Mouse (Mus musculus) ovary, postnatal 36 days (tissue): ENCODE data around the gene Rapgef1.

Source experiments
- DNase-seq: peaks from one replicate; pipeline ENCODE4 v3.0.0; 2022; ENCODE audit warnings: low spot score, mixed read lengths

Rapgef1 gene

GRCm38 (mm10) chr2:29645071-29645628, 25.6 kb downstream of the Rapgef1 start:
- DNase-seq = no peak

GRCm38 (mm10) chr2:29646613-29647012, 27.1 kb downstream of the Rapgef1 start:
- DNase-seq = no peak

GRCm38 (mm10) chr2:29647162-29647561, 27.6 kb downstream of the Rapgef1 start:
- DNase-seq = no peak

DNA sequence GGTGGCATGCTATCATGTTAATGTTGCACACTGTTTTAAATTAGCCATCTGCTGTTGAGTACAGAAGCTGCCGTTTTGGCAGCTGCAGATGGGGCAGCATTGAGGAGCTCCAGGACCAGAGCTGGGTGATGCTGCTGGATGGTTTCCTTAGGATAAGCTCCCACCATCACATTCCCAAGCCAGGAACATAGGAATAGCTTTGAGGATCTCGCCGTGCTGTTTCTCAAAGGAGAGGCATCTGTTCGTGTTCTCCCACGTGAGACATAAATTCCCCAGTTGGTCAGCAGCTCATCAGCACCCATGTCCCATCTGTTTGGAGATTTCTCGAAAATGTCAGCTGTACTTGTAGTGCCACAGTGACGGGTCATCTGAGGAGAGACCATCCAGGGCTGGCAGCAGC, 28.3 kb downstream of the Rapgef1 start:
- DNase-seq = no peak

DNA sequence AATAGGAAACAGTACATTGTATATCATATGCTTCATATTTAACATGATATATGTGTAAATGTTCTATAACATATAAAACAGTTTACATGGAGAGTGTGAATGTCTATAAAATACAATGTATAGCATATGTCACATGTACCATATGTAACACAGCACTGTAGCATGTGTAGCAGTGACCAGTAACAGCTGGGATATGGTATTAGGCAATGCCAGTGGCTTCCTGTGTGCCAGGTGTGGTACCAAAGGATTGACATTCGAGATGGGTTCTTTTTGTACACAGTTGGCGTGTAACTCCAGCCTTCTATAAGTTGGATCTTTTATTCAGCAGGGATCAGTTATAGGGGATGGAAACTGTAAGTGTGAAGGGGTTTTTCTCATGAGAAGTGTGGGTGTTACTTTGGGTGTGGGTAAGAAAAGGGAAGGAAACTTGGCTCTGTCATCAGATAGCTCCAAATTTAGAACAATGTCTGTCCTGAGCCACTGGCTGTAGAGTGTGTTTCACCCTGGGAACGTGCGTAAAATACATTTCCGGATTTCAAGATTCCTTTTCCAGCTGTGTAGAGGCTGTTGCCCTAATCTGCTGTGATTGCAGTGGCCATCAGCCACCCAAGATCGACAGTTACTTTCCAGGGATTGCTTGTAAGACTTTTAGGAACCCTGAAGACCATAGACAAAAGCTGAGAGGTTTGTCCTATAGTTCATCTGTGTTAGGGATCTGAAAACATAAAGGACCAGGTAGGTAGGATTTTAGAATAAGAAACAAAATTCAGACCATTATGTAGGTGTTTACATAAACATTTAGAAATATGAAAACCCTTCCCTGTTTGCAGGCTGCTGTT, 29.7 kb downstream of the Rapgef1 start:
- no peak for DNase-seq

GRCm38 (mm10) chr2:29649795-29650457, 30.4 kb downstream of the Rapgef1 start:
- no peak for DNase-seq

DNA sequence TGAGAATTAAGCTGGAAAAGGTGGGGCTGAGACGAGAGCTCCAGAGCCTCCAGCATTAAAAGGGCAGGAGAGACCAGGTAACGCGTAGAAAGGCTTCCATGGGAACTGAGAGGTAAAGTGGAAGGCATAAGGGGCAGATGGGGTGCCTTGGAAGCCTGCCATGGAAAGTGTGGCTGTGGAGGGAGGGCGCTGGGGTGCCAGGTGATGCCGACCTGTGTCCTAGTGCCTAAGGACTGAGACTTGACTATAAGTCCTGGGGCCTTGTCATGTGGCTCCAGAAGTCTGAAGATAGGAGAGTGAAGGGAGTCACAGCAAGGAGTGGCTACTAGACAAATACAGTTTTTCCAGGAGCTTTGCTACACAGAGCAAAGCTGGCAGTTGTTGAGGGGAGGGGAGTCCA, 32.4 kb downstream of the Rapgef1 start:
- no peak for DNase-seq

- DNase-seq = no peak
These were observed 35.9 kb downstream of the Rapgef1 start for GRCm38 (mm10) chr2:29655433-29655832.

DNA sequence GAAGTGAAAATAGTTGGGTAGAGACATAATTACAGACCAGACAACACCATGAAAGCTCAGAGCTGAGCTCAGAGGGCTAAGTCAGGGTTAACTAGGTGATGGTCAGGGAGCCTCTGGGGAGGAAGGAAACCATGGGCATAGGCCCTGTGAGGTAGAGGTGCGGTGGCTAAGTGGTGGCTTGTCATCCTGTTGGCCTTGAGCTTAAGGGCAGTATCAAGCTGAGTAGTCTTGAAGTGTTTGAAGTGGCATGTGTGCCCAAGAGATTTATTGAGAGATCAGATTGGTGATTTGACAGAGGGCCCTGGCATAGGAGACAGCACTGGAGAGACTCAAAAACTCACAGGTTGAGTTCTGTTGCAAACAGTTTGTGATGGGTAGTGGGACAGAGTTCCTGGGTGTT, 36.6 kb downstream of the Rapgef1 start:
- no peak for DNase-seq

DNA sequence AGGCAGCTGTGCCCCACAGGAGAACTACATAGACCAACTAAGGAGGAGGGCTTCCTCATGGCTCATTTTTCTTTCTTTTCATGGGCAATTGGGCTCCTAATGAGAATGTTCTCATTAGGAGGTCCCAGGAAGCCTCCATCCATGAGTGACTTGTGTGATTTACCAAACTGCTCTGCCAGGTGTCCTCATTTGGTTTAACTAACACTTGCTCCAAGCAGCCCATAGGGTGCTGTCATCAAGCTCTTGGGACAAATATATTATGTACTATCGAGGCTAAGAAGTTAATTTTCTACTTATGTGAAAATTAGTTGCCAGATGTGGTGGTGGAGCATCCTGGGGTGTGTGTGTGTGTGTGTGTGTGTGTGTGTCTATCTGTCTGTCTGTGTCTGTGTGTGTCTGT, 37.6 kb downstream of the Rapgef1 start:
- DNase-seq = no peak

DNA sequence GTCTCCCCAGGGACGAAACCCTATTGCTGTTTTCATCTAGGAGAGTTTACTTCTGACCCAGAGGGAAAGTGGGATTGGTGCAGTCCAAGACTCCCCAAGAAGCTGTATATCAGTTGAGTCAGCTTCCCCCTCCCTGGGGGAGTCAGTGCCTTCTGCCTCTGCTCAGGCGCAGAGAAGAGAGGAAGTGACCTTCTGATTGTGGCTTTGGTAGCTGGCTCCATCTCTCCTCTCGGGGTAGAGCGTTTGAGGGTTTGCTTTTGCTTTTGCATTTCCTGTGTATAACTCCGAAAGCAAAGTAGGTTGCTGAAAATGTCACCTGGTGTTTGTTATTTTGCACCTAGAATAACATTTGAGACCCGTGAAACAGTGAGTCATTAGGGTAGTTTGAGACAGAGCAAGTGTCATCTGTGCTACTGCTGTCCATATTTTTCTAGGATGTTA, 42.3 kb downstream of the Rapgef1 start:
- no peak for DNase-seq

DNA sequence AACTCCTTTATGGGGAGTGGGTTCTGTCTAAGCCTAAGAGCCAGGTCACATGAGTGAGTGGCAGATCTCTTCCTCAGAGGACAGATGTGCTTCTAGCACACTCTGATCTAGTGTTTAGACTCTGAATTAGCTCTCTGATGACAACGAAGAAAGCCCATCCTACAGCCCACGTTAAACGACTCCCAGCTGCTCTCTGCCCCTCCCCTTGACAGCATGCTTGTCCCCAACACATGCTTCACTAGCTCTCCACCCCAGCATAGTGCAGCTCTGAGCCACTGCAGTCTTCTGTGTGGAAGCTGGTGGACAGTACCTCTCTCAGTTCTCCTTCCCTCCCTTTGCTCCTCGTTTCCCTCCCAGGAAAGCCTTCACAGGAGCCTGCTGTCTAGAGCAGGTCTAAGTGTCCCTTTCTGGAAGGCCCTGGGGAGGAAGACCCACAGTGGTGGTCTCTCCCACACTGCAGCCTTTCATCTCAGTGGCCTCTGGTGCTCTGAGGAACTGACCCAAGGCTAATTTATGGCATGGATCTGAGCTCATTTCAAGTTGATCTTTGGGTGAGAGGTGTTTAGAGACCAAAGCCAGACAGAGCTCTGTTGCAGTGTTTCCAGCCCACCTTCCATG, 43.8 kb downstream of the Rapgef1 start:
- DNase-seq = no peak

GRCm38 (mm10) chr2:29665421-29665820, 45.9 kb downstream of the Rapgef1 start:
- no peak for DNase-seq

GRCm38 (mm10) chr2:29666589-29666988, 47.1 kb downstream of the Rapgef1 start:
- DNase-seq = peak; percentile 39

GRCm38 (mm10) chr2:29667109-29667508, 47.6 kb downstream of the Rapgef1 start:
- no peak for DNase-seq

GRCm38 (mm10) chr2:29668011-29668691, 48.6 kb downstream of the Rapgef1 start:
- DNase-seq = no peak

DNA sequence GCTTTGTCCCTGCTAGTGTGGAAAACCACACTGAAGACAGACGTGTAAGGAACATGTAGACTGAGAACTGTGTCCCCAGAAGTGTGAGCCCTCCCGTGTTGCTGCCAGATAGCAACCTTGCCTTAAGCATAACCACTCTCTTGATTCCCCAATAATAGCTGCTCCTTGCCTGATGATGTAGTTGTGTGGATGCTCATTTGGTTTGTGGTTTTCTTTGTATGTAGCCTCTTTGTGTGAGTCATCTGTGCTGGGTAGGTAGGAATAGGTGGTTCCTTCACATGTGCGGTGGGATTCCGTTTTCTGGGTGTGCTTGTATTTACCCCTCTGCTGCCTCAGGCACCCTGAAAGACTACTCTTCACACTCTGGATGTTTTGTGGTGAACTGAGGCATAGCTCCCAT, 49.4 kb downstream of the Rapgef1 start:
- no peak for DNase-seq

DNA sequence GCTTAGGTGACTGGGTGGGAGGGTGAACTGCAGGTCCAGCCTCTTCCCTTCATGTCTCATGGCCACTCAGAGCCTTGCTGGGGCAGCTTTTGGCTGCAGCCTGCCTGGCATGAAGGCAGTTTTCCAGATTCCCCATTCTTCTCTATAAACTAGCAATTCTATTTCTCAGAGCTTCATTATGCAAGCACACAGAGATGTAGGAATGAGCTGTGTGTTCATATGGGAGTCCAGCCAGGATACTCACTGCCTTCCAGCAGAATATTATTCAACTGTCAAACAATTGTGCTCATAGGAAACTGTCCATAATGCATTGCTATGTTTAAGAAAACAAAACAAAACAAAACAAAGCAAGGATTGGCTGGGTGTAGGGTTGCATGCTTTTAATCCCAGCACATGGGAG, 50.2 kb downstream of the Rapgef1 start:
- DNase-seq = no peak

GRCm38 (mm10) chr2:29670231-29670991, 50.9 kb downstream of the Rapgef1 start:
- DNase-seq = peak; percentile 26

GRCm38 (mm10) chr2:29671374-29671773, 51.9 kb downstream of the Rapgef1 start:
- DNase-seq = no peak

- no peak for DNase-seq
These were observed 52.3 kb downstream of the Rapgef1 start for GRCm38 (mm10) chr2:29671856-29672255.
